Mouse (Mus musculus) gastrocnemius, adult 2 months (tissue): Measurements from ENCODE around the gene Calcr. TPM values are rescaled to one million over a fixed set of nuclear protein-coding genes. Genes with fewer than 3 reads are reported as not detected.
A peak's percentile ranks its signal among the peaks of the same experiment; 100 is the strongest.

Source experiments
- DNase-seq: peaks from one replicate; pipeline ENCODE4 v3.0.0; 2022
- H3K27ac ChIP-seq: fragments of 200-600 bp; 2 replicates; pipeline ENCODE4 v1.8.1; 2022; ENCODE audit warnings: mild to moderate bottlenecking
- H3K4me3 ChIP-seq: fragments of 200-600 bp; 2 replicates; pipeline ENCODE4 v1.8.1; 2022; ENCODE audit warnings: mild to moderate bottlenecking, moderate library complexity
- CTCF ChIP-seq: fragments of 200-600 bp; IDR thresholded peaks from 2 replicates; pipeline ENCODE4 v1.8.1; 2022; ENCODE audit warnings: antibody characterized with exemption, mild to moderate bottlenecking, moderate library complexity
- intact Hi-C: fragments of 180-260 bp; cut with DNase I; formaldehyde crosslinking; loops from one replicate; pipeline ENCODE4 v1.15.1; 2025
- microRNA-seq: library from miRNA; unstranded; fragments of <30 nt; microRNA quantifications from one replicate; pipeline ENCODE4 v1.2.0, GENCODE M21; 2021
- total RNA-seq, 2 experiments: library from RNA; stranded (reverse); gene quantifications; 2 replicates each; pipeline ENCODE4 v1.2.3; 2021

The Calcr gene
- total RNA-seq, 2 experiments from 2014 or later = 0.31 to 0.50 TPM

- intact Hi-C loops = no loop called here
- no peak for DNase-seq
- Histone ChIP-seq H3K27ac (no peak overlapping the region), H3K4me3 (no peak overlapping the region)
- TF ChIP-seq CTCF = no peak
Observed at GRCm38 (mm10) chr6:3664147-3664716, 100.3 kb downstream of the Calcr start.

GRCm38 (mm10) chr6:3658405-3658804, 106.1 kb downstream of the Calcr start:
- intact Hi-C loops = no loop called here
- no peak for DNase-seq
- Histone ChIP-seq H3K4me3 (no peak overlapping the region), H3K27ac (no peak overlapping the region)
- TF ChIP-seq CTCF = peak; percentile 22; the same call in 1 of the 2 replicates

Small RNA genes lying within 50 kb of the gene (microRNA-seq; reads per million reads assigned to microRNA genes)
- gene Mir489 (not detected), gene Mir653 (10.8 reads per million, percentile 8 among the genes with 10 or more reads in this experiment)

Other genes starting within 250 kb of the Calcr start
- under 1 TPM; 0.26 to 0.64 TPM for gene Tfpi2, start 224.2 kb upstream of the Calcr start, total RNA-seq
- gene Gngt1, start 229.1 kb upstream of the Calcr start, total RNA-seq = not detected
- gene Gng11, start 239.2 kb upstream of the Calcr start, total RNA-seq = 10 to 100 TPM; 13.6 to 25.7 TPM